Mouse (Mus musculus): ENCODE data around the gene Nucb2. TPM values are rescaled to one million over a fixed set of nuclear protein-coding genes. Genes with fewer than 3 reads are reported as not detected.

The Nucb2 gene
- total RNA-seq, 4 experiments from 2014 or later: 21.6 to 32.4 (median 27.6) TPM

DNA sequence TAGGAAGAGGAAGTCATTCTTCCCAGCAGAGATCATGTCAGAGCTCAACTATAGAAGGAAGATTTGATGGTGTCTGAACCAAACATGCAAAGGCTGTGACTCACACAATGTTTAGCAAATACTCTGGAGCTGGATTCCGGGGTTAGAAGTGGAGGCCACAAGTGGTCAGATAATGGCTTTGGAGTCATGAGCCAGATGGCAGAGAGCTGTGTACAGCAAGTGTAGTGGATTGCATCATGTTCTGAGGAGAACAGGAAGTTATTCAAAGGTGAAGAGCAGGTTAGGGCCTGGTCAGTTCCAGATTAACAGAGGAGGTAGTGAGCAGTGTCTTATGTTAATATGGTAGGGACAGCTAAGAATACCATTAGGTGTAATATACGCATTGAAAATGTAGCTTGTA is 20.4 kb downstream of the Nucb2 start:
- DNase-seq: no peak

DNA sequence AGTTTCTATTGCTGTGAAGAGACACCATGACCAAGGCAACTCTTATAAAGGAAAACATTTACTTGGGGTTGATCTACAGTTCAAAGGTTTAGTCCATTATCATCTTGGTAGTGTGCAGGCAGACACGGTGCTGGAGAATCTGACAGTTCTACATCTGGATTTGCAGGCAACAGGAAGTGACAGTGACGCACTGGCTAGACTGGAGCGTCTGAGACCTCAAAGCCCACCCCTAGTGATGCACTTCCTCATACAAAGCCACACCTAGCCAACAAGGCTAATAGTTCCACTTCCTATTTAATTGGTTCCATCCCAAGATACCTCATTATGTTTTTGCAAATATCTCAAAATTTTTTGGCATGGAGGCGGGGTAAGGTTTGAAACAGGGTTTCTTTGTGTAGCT is 25.6 kb downstream of the Nucb2 start:
- DNase-seq: no peak

DNA sequence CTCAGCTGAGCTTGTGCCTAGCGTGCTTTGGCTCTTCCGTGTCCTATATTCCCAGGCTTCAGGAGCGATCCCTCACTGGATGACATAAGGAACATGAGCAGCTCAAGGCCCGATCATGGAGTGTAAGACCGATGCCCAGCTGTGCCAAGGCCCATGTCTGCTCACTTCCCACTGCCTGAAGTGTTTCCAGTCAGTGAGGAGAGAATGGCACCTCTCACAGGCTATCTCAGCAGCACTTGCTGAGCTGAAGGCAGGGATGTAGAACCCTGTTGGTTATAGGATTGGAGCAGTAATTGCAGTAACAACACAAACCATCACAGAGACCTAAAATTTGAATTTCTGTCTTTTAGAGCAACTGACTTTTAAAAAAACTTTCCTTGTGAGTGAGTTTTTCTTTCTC is 26.3 kb downstream of the Nucb2 start:
- DNase-seq: no peak

DNA sequence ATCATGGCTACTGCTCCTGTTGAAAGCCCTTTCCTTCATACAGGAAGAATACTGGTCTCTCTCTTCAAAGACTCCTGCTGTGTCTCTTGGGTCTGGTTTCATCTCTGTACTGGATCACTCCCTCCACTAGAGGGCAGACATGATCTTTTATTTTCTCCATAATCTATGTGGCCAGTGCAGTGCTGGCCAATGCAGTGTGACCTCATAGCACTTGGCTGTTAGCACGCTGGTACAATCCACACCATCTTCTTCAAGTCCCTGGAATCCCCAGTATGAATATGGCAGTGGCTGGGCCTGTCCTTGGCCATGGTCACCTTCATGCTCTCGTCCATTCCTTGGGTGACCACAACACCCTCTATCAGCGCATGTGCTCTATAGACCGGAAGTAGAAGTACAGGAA is 27.1 kb downstream of the Nucb2 start:
- no peak for DNase-seq

DNA sequence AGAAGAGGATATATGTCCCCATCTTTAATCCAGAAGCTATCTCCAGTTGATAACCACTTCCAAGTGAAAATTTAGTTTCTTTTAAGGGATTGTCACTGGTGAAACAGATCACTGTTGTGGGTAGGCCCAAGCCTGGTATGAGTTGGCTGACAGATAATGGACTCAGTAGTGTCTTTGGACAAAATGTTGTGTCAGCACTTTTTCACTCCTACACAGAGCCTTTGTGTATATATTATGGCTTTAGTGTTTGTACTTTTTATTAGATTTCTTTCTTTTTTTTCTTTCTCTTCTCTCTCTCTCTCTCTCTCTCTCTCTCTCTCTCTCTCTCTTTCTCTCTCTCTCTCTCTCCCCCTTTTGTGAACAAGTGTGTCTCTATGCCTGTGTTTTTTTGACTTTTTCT is 52.7 kb downstream of the Nucb2 start:
- no peak for DNase-seq

DNA sequence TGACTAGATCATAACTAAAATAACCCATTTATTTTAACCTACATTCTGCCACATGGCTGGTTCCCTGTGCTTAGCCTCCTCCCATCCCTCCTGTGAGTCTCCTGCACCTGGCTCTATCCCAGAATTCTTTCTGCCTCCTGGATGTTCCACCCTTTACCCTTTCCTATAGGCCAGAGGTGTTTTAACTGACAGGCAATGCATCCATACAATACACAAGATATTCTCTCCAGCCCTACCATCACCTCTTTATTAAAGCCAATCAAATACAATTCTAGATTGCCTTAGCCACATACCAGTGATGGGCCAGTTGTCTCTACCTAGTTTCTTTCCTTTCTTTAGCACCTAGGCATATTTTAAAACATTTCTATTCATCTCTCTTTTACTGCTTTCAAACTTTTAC is 70.4 kb downstream of the Nucb2 start:
- no peak for DNase-seq

Other genes with a start within 250 kb of the Nucb2 start
- 10 to 100 TPM; 13.4 to 34.3 (median 26.8) TPM for gene Plekha7, start 196.0 kb upstream of the Nucb2 start, total RNA-seq (2022)
- 100 to 1,000 TPM; 356 to 474 (median 418) TPM for gene Rps13, start 170.2 kb upstream of the Nucb2 start, total RNA-seq (2022)
- 10 to 100 TPM; 30.0 to 47.3 (median 38.5) TPM for gene Pik3c2a, start 60.9 kb upstream of the Nucb2 start, total RNA-seq (2022)

Data from adrenal gland, adult 8-10 months (tissue).